Mouse (Mus musculus): ENCODE results near the gene Ptpra. TPM values are rescaled to one million over a fixed set of nuclear protein-coding genes. Genes with fewer than 3 reads are reported as not detected.

Gene Ptpra
- polyA plus RNA-seq, 1 experiment from 2014 or later: 152 TPM

- H3K36me3 ChIP-seq (ENCODE audit: control insufficient read depth, insufficient read depth): peaks cover 29% of the 10 kb centered on the region
- no peak overlapping the region for H3K27ac ChIP-seq (ENCODE audit: low read length)
- no peaks in the 10 kb centered on the region for H3K27me3 ChIP-seq (replicated peaks; ENCODE audit: control insufficient read depth, insufficient read depth, low read length)
- no peak overlapping the region for H3K4me3 ChIP-seq (replicated peaks; ENCODE audit: low read length)
- no peak overlapping the region for H3K4me2 ChIP-seq (ENCODE audit: low read length)
- no peaks in the 10 kb centered on the region for H3K9me3 ChIP-seq (ENCODE audit: control insufficient read depth, low read length)
- H3K9ac ChIP-seq (replicated peaks; ENCODE audit: low read depth, low read length): no peak overlapping the region
- 96% methylated on average over 3 of the region's 3 CpGs for WGBS
- no peak for ATAC-seq
- H3K4me1 ChIP-seq (replicated peaks; ENCODE audit: control insufficient read depth, insufficient read depth, low read length): no peaks in the 10 kb centered on the region
These were observed 11.2 kb upstream of the Ptpra start for GRCm38 (mm10) chr2:130438861-130439260.

DNA sequence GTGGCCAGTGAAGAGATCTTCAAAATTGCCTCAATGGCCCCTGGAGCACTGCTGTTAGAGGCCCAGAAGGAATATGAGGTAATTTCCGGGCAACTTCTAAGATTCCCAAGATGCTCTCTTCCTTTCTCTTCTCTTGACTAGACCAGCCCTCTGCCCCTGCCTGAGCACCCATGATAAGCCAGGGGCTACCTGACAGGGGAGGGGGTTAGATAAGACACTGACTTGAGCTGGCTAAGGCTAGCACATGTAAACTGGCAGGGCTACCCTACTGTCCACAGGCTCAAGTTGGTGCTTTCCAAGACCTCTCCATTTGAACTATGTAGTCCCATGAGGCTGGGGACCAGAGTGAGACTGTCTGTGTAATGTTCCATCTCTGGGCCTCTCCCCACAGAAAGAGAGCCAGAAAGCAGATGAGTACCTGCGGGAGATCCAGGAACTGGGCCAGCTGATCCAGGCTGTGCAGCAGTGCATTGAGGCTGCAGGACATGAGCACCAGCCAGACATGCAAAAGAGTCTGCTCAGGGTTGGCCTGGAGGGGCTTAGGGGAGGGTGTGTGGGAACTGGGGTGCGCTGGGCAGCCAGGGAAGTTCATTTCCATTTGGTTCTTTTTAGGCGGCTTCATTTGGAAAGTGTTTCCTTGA, 10.1 kb upstream of the Ptpra start:
- Histone ChIP-seq H3K4me1 (replicated peaks; ENCODE audit: control insufficient read depth, insufficient read depth, low read length) (no peaks in the 10 kb centered on the region), H3K27ac (ENCODE audit: low read length) (no peak overlapping the region), H3K4me2 (ENCODE audit: low read length) (no peak overlapping the region), H3K27me3 (replicated peaks; ENCODE audit: control insufficient read depth, insufficient read depth, low read length) (no peaks in the 10 kb centered on the region), H3K9ac (replicated peaks; ENCODE audit: low read depth, low read length) (no peak overlapping the region), H3K36me3 (ENCODE audit: control insufficient read depth, insufficient read depth) (peaks cover 29% of the 10 kb centered on the region), H3K9me3 (ENCODE audit: control insufficient read depth, low read length) (no peaks in the 10 kb centered on the region), H3K4me3 (replicated peaks; ENCODE audit: low read length) (no peak overlapping the region)
- ATAC-seq: no peak
- WGBS: 91% methylated on average over 4 of the region's 4 CpGs

- H3K27ac ChIP-seq (ENCODE audit: low read length): no peak overlapping the region
- no peak for ATAC-seq
- no peak overlapping the region for H3K4me2 ChIP-seq (ENCODE audit: low read length)
- H3K9ac ChIP-seq (replicated peaks; ENCODE audit: low read depth, low read length): no peak overlapping the region
- no peaks in the 10 kb centered on the region for H3K9me3 ChIP-seq (ENCODE audit: control insufficient read depth, low read length)
- WGBS: 88% methylated on average over 10 of the region's 10 CpGs
- no peaks in the 10 kb centered on the region for H3K27me3 ChIP-seq (replicated peaks; ENCODE audit: control insufficient read depth, insufficient read depth, low read length)
- no peaks in the 10 kb centered on the region for H3K4me1 ChIP-seq (replicated peaks; ENCODE audit: control insufficient read depth, insufficient read depth, low read length)
- H3K4me3 ChIP-seq (replicated peaks; ENCODE audit: low read length): no peak overlapping the region
- H3K36me3 ChIP-seq (ENCODE audit: control insufficient read depth, insufficient read depth): peaks cover 29% of the 10 kb centered on the region
These were observed 7.9 kb upstream of the Ptpra start for GRCm38 (mm10) chr2:130442162-130442561.

- Histone ChIP-seq H3K4me1 (replicated peaks; ENCODE audit: control insufficient read depth, insufficient read depth, low read length) (peaks cover 27% of the 10 kb centered on the region), H3K27ac (ENCODE audit: low read length) (no peak overlapping the region), H3K4me3 (replicated peaks; ENCODE audit: low read length) (no peak overlapping the region), H3K9ac (replicated peaks; ENCODE audit: low read depth, low read length) (no peak overlapping the region), H3K27me3 (replicated peaks; ENCODE audit: control insufficient read depth, insufficient read depth, low read length) (no peaks in the 10 kb centered on the region), H3K9me3 (ENCODE audit: control insufficient read depth, low read length) (no peaks in the 10 kb centered on the region), H3K36me3 (ENCODE audit: control insufficient read depth, insufficient read depth) (peaks cover 4% of the 10 kb centered on the region; the same call in 1 of the 2 replicates), H3K4me2 (ENCODE audit: low read length) (no peak overlapping the region)
- ATAC-seq: no peak
These were observed 1.6 kb upstream of the Ptpra start for GRCm38 (mm10) chr2:130448449-130448848.

DNA sequence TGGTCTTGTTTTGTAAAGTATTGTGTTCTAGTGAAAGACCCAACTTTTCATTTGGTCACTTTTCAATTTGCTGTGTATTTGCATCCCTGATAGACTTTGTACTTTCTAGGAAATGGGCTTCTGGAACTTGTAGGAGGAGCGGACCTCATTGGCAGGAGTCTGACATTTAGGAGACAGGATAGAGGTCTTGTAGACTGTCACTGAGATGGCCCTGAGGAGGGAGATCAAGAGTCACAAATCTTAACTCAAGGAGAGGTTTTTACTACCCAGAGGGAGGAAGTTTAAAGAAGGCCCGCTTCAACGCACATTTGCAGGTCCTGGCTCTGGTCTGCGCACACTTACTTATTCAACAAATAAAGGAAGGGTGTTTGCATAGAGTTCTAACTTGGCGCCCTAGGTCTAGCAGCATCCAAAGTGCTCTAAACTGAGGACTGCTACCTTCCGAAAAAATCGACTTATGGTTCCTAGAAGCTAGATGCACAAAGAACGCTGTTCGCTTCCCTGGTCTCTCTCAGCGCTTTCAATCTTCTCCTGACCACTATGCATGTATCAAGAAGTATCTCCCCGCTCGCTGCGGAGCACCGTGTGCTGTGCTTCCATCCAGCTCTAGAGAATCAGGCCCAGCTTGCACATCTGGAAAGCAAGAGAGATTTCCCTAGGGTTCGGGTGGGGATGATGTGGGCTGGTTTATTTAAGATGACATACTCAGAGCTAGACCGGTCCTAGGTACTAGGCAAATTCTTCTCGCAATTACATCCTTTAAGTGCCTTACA, 871 bp upstream of the Ptpra start:
- WGBS: 9% methylated on average over 17 of the region's 17 CpGs
- Histone ChIP-seq H3K9me3 (ENCODE audit: control insufficient read depth, low read length) (no peaks in the 10 kb centered on the region), H3K4me2 (ENCODE audit: low read length) (peak overlapping the region; percentile 89), H3K36me3 (ENCODE audit: control insufficient read depth, insufficient read depth) (no peaks in the 10 kb centered on the region), H3K9ac (replicated peaks; ENCODE audit: low read depth, low read length) (peak overlapping the region; percentile 94), H3K27ac (ENCODE audit: low read length) (no peak overlapping the region), H3K4me3 (replicated peaks; ENCODE audit: low read length) (peak overlapping the region; percentile 62), H3K27me3 (replicated peaks; ENCODE audit: control insufficient read depth, insufficient read depth, low read length) (no peaks in the 10 kb centered on the region), H3K4me1 (replicated peaks; ENCODE audit: control insufficient read depth, insufficient read depth, low read length) (peaks cover 30% of the 10 kb centered on the region)
- no peak for ATAC-seq

DNA sequence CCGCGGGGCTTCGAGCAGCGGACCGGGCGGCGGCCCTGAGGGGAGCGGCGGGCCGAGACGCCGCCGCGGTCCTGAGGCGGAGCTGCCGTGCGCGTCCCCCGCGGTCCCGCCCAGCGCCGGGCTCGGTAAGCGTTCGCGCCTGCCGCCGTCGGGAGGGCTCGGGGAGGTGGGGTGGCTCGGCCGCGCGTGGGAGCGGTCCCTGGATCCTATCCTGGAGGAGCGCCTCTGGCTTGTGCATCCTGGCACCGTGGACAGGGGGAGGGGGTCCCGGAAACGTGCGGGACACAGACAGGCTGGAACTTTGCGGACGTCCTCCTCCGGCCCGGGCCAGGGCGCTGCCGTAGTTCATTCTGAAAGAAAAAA, 337 bp downstream of the Ptpra start:
- H3K9ac ChIP-seq (replicated peaks; ENCODE audit: low read depth, low read length): peak overlapping the region; percentile 94
- peaks cover 42% of the 10 kb centered on the region for H3K4me1 ChIP-seq (replicated peaks; ENCODE audit: control insufficient read depth, insufficient read depth, low read length)
- H3K9me3 ChIP-seq (ENCODE audit: control insufficient read depth, low read length): no peaks in the 10 kb centered on the region
- no peaks in the 10 kb centered on the region for H3K27me3 ChIP-seq (replicated peaks; ENCODE audit: control insufficient read depth, insufficient read depth, low read length)
- WGBS: under 1% methylated on average over 43 of the region's 47 CpGs
- ATAC-seq: peak; percentile 87
- H3K27ac ChIP-seq (ENCODE audit: low read length): peak overlapping the region; percentile 87
- H3K4me3 ChIP-seq (replicated peaks; ENCODE audit: low read length): peak overlapping the region; percentile 62
- H3K36me3 ChIP-seq (ENCODE audit: control insufficient read depth, insufficient read depth): no peaks in the 10 kb centered on the region
- peak overlapping the region; percentile 89 for H3K4me2 ChIP-seq (ENCODE audit: low read length)

- Histone ChIP-seq H3K9ac (replicated peaks; ENCODE audit: low read depth, low read length) (peak overlapping the region; percentile 94), H3K4me2 (ENCODE audit: low read length) (peak overlapping the region; percentile 89), H3K27ac (ENCODE audit: low read length) (no peak overlapping the region), H3K27me3 (replicated peaks; ENCODE audit: control insufficient read depth, insufficient read depth, low read length) (no peaks in the 10 kb centered on the region), H3K9me3 (ENCODE audit: control insufficient read depth, low read length) (no peaks in the 10 kb centered on the region), H3K4me1 (replicated peaks; ENCODE audit: control insufficient read depth, insufficient read depth, low read length) (peaks cover 42% of the 10 kb centered on the region), H3K36me3 (ENCODE audit: control insufficient read depth, insufficient read depth) (no peaks in the 10 kb centered on the region), H3K4me3 (replicated peaks; ENCODE audit: low read length) (peak overlapping the region; percentile 62)
- WGBS: 46% methylated on average over 14 of the region's 14 CpGs
- ATAC-seq: no peak
These were observed 1.1 kb downstream of the Ptpra start for GRCm38 (mm10) chr2:130451086-130451726.

- Histone ChIP-seq H3K4me2 (ENCODE audit: low read length) (peak overlapping the region; percentile 89), H3K36me3 (ENCODE audit: control insufficient read depth, insufficient read depth) (no peaks in the 10 kb centered on the region), H3K4me1 (replicated peaks; ENCODE audit: control insufficient read depth, insufficient read depth, low read length) (peaks cover 42% of the 10 kb centered on the region), H3K9me3 (ENCODE audit: control insufficient read depth, low read length) (no peaks in the 10 kb centered on the region), H3K4me3 (replicated peaks; ENCODE audit: low read length) (peak overlapping the region; percentile 62; the same call in 1 of the 2 replicates), H3K9ac (replicated peaks; ENCODE audit: low read depth, low read length) (peak overlapping the region; percentile 94; the same call in 1 of the 2 replicates), H3K27me3 (replicated peaks; ENCODE audit: control insufficient read depth, insufficient read depth, low read length) (no peaks in the 10 kb centered on the region), H3K27ac (ENCODE audit: low read length) (no peak overlapping the region)
- ATAC-seq: no peak
- 56% methylated on average over 3 of the region's 3 CpGs for WGBS
These were observed 1.6 kb downstream of the Ptpra start for GRCm38 (mm10) chr2:130451727-130452090.

DNA sequence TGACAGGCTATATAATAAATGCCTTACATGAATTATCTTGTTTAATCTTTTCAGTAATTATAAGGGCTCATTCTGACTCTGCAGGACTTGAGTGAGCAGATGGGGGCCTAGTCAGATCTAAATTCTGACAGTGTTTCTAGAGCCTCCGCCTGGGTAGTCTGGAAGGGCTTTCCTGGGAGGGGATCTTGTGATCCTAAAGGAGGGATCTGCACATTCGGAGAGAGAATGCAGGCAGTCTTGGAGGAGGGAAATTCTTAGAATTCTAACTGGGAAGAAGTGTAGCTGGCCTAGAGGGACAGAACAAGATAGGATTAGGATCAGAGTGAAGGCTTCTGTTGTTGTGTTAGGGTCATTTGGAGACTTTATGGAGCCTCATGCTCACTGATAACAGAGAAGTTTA, 2.2 kb downstream of the Ptpra start:
- Histone ChIP-seq H3K9me3 (ENCODE audit: control insufficient read depth, low read length) (no peaks in the 10 kb centered on the region), H3K4me1 (replicated peaks; ENCODE audit: control insufficient read depth, insufficient read depth, low read length) (peaks cover 42% of the 10 kb centered on the region)

More for the DNA sequence above, 2.2 kb downstream of the Ptpra start:
- Histone ChIP-seq H3K4me3 (replicated peaks; ENCODE audit: low read length) (no peak overlapping the region), H3K27me3 (replicated peaks; ENCODE audit: control insufficient read depth, insufficient read depth, low read length) (no peaks in the 10 kb centered on the region), H3K27ac (ENCODE audit: low read length) (no peak overlapping the region), H3K4me2 (ENCODE audit: low read length) (0 out of 2 replicates have a peak overlapping the region, but pooled peaks have one; percentile 89), H3K9ac (replicated peaks; ENCODE audit: low read depth, low read length) (no peak overlapping the region), H3K36me3 (ENCODE audit: control insufficient read depth, insufficient read depth) (no peaks in the 10 kb centered on the region)
- 47% methylated on average over 2 of the region's 2 CpGs for WGBS
- no peak for ATAC-seq
